Mouse (Mus musculus): ENCODE measurements at regions not wholly inside any gene's neighbourhood (a gene's known extent, or its start where the extent isn't known, plus 50 kb on each side); places are given as distances from the start of the nearest gene placed in this dataset.
A peak's percentile ranks its signal among the peaks of the same experiment; 100 is the strongest.
"Not testable (repeated sequence)": the region's sequence is repeated elsewhere in the genome, so short reads cannot be mapped to it uniquely, and the experiment has no call there.

GRCm38 (mm10) chr16:3334355-3334754 lies 256.5 kb upstream of the Olfr161 start:
- DNase-seq, result not testable (repeated sequence)

GRCm38 (mm10) chr16:3343372-3343771 lies 247.5 kb upstream of the Olfr161 start:
- not testable (repeated sequence) for DNase-seq

GRCm38 (mm10) chr16:3344725-3345380 lies 246.0 kb upstream of the Olfr161 start:
- DNase-seq, result not testable (repeated sequence)

- DNase-seq, result not testable (repeated sequence)
Measured at GRCm38 (mm10) chr16:3349382-3349781, 241.5 kb upstream of the Olfr161 start.

GRCm38 (mm10) chr16:3349850-3350547 lies 240.8 kb upstream of the Olfr161 start:
- DNase-seq, result not testable (repeated sequence)

GRCm38 (mm10) chr16:3350668-3351507 lies 240.0 kb upstream of the Olfr161 start:
- DNase-seq, result not testable (repeated sequence)

- DNase-seq, result peak in 1 of 2 experiments; percentile 10
Measured at GRCm38 (mm10) chr16:3351508-3352046, 239.3 kb upstream of the Olfr161 start.

Data from kidney, adult 8-10 months (tissue).